ENCODE assay signal across 19 mouse cellular contexts in genomic region chr1:77464108-77464507, GRCm38 (mm10).
"Had no signal": no experiment of that assay in that cellular context is flagged by ENCODE, and none has a peak within 500 bp of the region (broad histone marks: within the 10 kb centered on the region; RNA-seq: fewer than 3 reads in every experiment).

No protein-coding gene starts in this region.

- DNase-seq: lung, adult 18-20 months; lung, embryonic 14.5 days; lung, postnatal 10 days; lung, postnatal 4 days; midbrain, embryonic 14.5 days; retina, postnatal 1 day; right cerebral cortex, adult 18-20 months; right cerebral cortex, postnatal 25 days; right cerebral cortex, postnatal 4 days; spleen, adult 18-20 months; thymus, adult 18-20 months; thymus, postnatal 14 days; thymus, postnatal 36 days had no signal

- H3K27me3 ChIP-seq: midbrain, embryonic 12.5 days; neural tube, embryonic 13.5 days; neural tube, embryonic 15.5 days had no signal

- H3K36me3 ChIP-seq: midbrain, embryonic 10.5 days; midbrain, embryonic 12.5 days; neural tube, embryonic 13.5 days; neural tube, embryonic 15.5 days had no signal

- ATAC-seq: midbrain, embryonic 16.5 days had no signal

- H3K4me3 ChIP-seq: midbrain, embryonic 10.5 days; midbrain, embryonic 12.5 days; myocyte; neural tube, embryonic 13.5 days; neural tube, embryonic 15.5 days had no signal
